Mouse (Mus musculus): ENCODE measurements at regions not wholly inside any gene's neighbourhood (a gene's known extent, or its start where the extent isn't known, plus 50 kb on each side); places are given as distances from the start of the nearest gene placed in this dataset.
A peak's percentile ranks its signal among the peaks of the same experiment; 100 is the strongest.

GRCm38 (mm10) chr10:51176692-51177091, 282.1 kb downstream of the Sim1 start:
- 72% methylated on average over 3 of the region's 3 CpGs for WGBS
- Histone ChIP-seq H3K27ac (ENCODE audit: low read depth, low read length) (no peak overlapping the region), H3K4me2 (ENCODE audit: low read depth, low read length) (no peak overlapping the region), H3K4me3 (ENCODE audit: low read depth, low read length) (no peak overlapping the region), H3K36me3 (ENCODE audit: control insufficient read depth, insufficient read depth, low read length) (no peaks in the 10 kb centered on the region), H3K27me3 (ENCODE audit: control insufficient read depth, insufficient read depth, low read length) (no peaks in the 10 kb centered on the region), H3K9me3 (ENCODE audit: control insufficient read depth, low read length) (no peaks in the 10 kb centered on the region), H3K4me1 (ENCODE audit: control insufficient read depth, insufficient read depth, low read length) (no peaks in the 10 kb centered on the region), H3K9ac (replicated peaks; ENCODE audit: low read depth, low read length) (no peak overlapping the region)
- ATAC-seq (ENCODE audit: low read depth) = no peak

GRCm38 (mm10) chr10:51181752-51182151, 287.2 kb downstream of the Sim1 start:
- no peak overlapping the region for H3K9ac ChIP-seq (replicated peaks; ENCODE audit: low read depth, low read length)
- no peaks in the 10 kb centered on the region for H3K27me3 ChIP-seq (ENCODE audit: control insufficient read depth, insufficient read depth, low read length)
- H3K4me2 ChIP-seq (ENCODE audit: low read depth, low read length) = no peak overlapping the region
- H3K27ac ChIP-seq (ENCODE audit: low read depth, low read length) = no peak overlapping the region
- no peaks in the 10 kb centered on the region for H3K9me3 ChIP-seq (ENCODE audit: control insufficient read depth, low read length)
- WGBS = 91% methylated on average over 2 of the region's 2 CpGs
- H3K4me1 ChIP-seq (ENCODE audit: control insufficient read depth, insufficient read depth, low read length) = no peaks in the 10 kb centered on the region
- H3K36me3 ChIP-seq (ENCODE audit: control insufficient read depth, insufficient read depth, low read length) = no peaks in the 10 kb centered on the region
- H3K4me3 ChIP-seq (ENCODE audit: low read depth, low read length) = no peak overlapping the region
- no peak for ATAC-seq (ENCODE audit: low read depth)

- H3K9ac ChIP-seq (replicated peaks; ENCODE audit: low read depth, low read length) = no peak overlapping the region
- 33% methylated on average over 5 of the region's 5 CpGs for WGBS
- no peaks in the 10 kb centered on the region for H3K4me1 ChIP-seq (ENCODE audit: control insufficient read depth, insufficient read depth, low read length)
- H3K9me3 ChIP-seq (ENCODE audit: control insufficient read depth, low read length) = no peaks in the 10 kb centered on the region
- no peaks in the 10 kb centered on the region for H3K36me3 ChIP-seq (ENCODE audit: control insufficient read depth, insufficient read depth, low read length)
- ATAC-seq (ENCODE audit: low read depth) = peak; percentile 87
- H3K27ac ChIP-seq (ENCODE audit: low read depth, low read length) = no peak overlapping the region
- H3K27me3 ChIP-seq (ENCODE audit: control insufficient read depth, insufficient read depth, low read length) = no peaks in the 10 kb centered on the region
- no peak overlapping the region for H3K4me3 ChIP-seq (ENCODE audit: low read depth, low read length)
- H3K4me2 ChIP-seq (ENCODE audit: low read depth, low read length) = no peak overlapping the region
These were observed 288.9 kb upstream of the Gm49339 start for GRCm38 (mm10) chr10:51191407-51192059.

- whole genome bisulfite sequencing = 85% methylated on average over 4 of the region's 4 CpGs
- Histone ChIP-seq H3K9ac (replicated peaks; ENCODE audit: low read depth, low read length) (no peak overlapping the region), H3K4me1 (ENCODE audit: control insufficient read depth, insufficient read depth, low read length) (no peaks in the 10 kb centered on the region), H3K27ac (ENCODE audit: low read depth, low read length) (no peak overlapping the region), H3K4me3 (ENCODE audit: low read depth, low read length) (no peak overlapping the region), H3K9me3 (ENCODE audit: control insufficient read depth, low read length) (no peaks in the 10 kb centered on the region), H3K4me2 (ENCODE audit: low read depth, low read length) (no peak overlapping the region), H3K27me3 (ENCODE audit: control insufficient read depth, insufficient read depth, low read length) (no peaks in the 10 kb centered on the region), H3K36me3 (ENCODE audit: control insufficient read depth, insufficient read depth, low read length) (no peaks in the 10 kb centered on the region)
- ATAC-seq (ENCODE audit: low read depth) = no peak
These were observed 260.9 kb upstream of the Gm49339 start for GRCm38 (mm10) chr10:51219481-51219880.

GRCm38 (mm10) chr10:51233592-51233991, 246.8 kb upstream of the Gm49339 start:
- no peak overlapping the region for H3K9ac ChIP-seq (replicated peaks; ENCODE audit: low read depth, low read length)
- no peaks in the 10 kb centered on the region for H3K27me3 ChIP-seq (ENCODE audit: control insufficient read depth, insufficient read depth, low read length)
- 77% methylated on average over 2 of the region's 2 CpGs for WGBS
- H3K9me3 ChIP-seq (ENCODE audit: control insufficient read depth, low read length) = no peaks in the 10 kb centered on the region
- no peak for ATAC-seq (ENCODE audit: low read depth)
- no peak overlapping the region for H3K4me2 ChIP-seq (ENCODE audit: low read depth, low read length)
- no peak overlapping the region for H3K27ac ChIP-seq (ENCODE audit: low read depth, low read length)
- H3K4me3 ChIP-seq (ENCODE audit: low read depth, low read length) = no peak overlapping the region
- no peaks in the 10 kb centered on the region for H3K4me1 ChIP-seq (ENCODE audit: control insufficient read depth, insufficient read depth, low read length)
- no peaks in the 10 kb centered on the region for H3K36me3 ChIP-seq (ENCODE audit: control insufficient read depth, insufficient read depth, low read length)

GRCm38 (mm10) chr10:51235586-51236575, 244.5 kb upstream of the Gm49339 start:
- no peak overlapping the region for H3K9ac ChIP-seq (replicated peaks; ENCODE audit: low read depth, low read length)
- peak; percentile 75 for ATAC-seq (ENCODE audit: low read depth)
- H3K4me2 ChIP-seq (ENCODE audit: low read depth, low read length) = no peak overlapping the region
- no peaks in the 10 kb centered on the region for H3K36me3 ChIP-seq (ENCODE audit: control insufficient read depth, insufficient read depth, low read length)
- WGBS = 26% methylated on average over 10 of the region's 10 CpGs
- no peaks in the 10 kb centered on the region for H3K9me3 ChIP-seq (ENCODE audit: control insufficient read depth, low read length)
- H3K27me3 ChIP-seq (ENCODE audit: control insufficient read depth, insufficient read depth, low read length) = no peaks in the 10 kb centered on the region
- no peak overlapping the region for H3K4me3 ChIP-seq (ENCODE audit: low read depth, low read length)
- no peaks in the 10 kb centered on the region for H3K4me1 ChIP-seq (ENCODE audit: control insufficient read depth, insufficient read depth, low read length)
- H3K27ac ChIP-seq (ENCODE audit: low read depth, low read length) = no peak overlapping the region

- H3K4me2 ChIP-seq (ENCODE audit: low read depth, low read length) = no peak overlapping the region
- no peaks in the 10 kb centered on the region for H3K36me3 ChIP-seq (ENCODE audit: control insufficient read depth, insufficient read depth, low read length)
- H3K27ac ChIP-seq (ENCODE audit: low read depth, low read length) = no peak overlapping the region
- no peak overlapping the region for H3K9ac ChIP-seq (replicated peaks; ENCODE audit: low read depth, low read length)
- no peaks in the 10 kb centered on the region for H3K9me3 ChIP-seq (ENCODE audit: control insufficient read depth, low read length)
- no peak overlapping the region for H3K4me3 ChIP-seq (ENCODE audit: low read depth, low read length)
- ATAC-seq (ENCODE audit: low read depth) = no peak
- no peaks in the 10 kb centered on the region for H3K4me1 ChIP-seq (ENCODE audit: control insufficient read depth, insufficient read depth, low read length)
- H3K27me3 ChIP-seq (ENCODE audit: control insufficient read depth, insufficient read depth, low read length) = no peaks in the 10 kb centered on the region
These were observed 242.3 kb upstream of the Gm49339 start for GRCm38 (mm10) chr10:51238103-51238502.

- Histone ChIP-seq H3K4me3 (ENCODE audit: low read depth, low read length) (no peak overlapping the region), H3K27me3 (ENCODE audit: control insufficient read depth, insufficient read depth, low read length) (no peaks in the 10 kb centered on the region), H3K9ac (replicated peaks; ENCODE audit: low read depth, low read length) (no peak overlapping the region), H3K9me3 (ENCODE audit: control insufficient read depth, low read length) (no peaks in the 10 kb centered on the region), H3K36me3 (ENCODE audit: control insufficient read depth, insufficient read depth, low read length) (no peaks in the 10 kb centered on the region), H3K27ac (ENCODE audit: low read depth, low read length) (no peak overlapping the region), H3K4me2 (ENCODE audit: low read depth, low read length) (no peak overlapping the region), H3K4me1 (ENCODE audit: control insufficient read depth, insufficient read depth, low read length) (no peaks in the 10 kb centered on the region)
- 91% methylated on average over 1 of the region's 1 CpGs for WGBS
- ATAC-seq (ENCODE audit: low read depth) = no peak
These were observed 227.0 kb upstream of the Gm49339 start for GRCm38 (mm10) chr10:51253439-51253838.

GRCm38 (mm10) chr10:51257587-51258049, 222.8 kb upstream of the Gm49339 start:
- 3% methylated on average over 4 of the region's 4 CpGs for WGBS
- H3K27me3 ChIP-seq (ENCODE audit: control insufficient read depth, insufficient read depth, low read length) = no peaks in the 10 kb centered on the region
- H3K4me3 ChIP-seq (ENCODE audit: low read depth, low read length) = no peak overlapping the region
- no peak overlapping the region for H3K4me2 ChIP-seq (ENCODE audit: low read depth, low read length)
- no peak for ATAC-seq (ENCODE audit: low read depth)
- H3K9ac ChIP-seq (replicated peaks; ENCODE audit: low read depth, low read length) = no peak overlapping the region
- H3K27ac ChIP-seq (ENCODE audit: low read depth, low read length) = no peak overlapping the region
- no peaks in the 10 kb centered on the region for H3K4me1 ChIP-seq (ENCODE audit: control insufficient read depth, insufficient read depth, low read length)
- H3K9me3 ChIP-seq (ENCODE audit: control insufficient read depth, low read length) = no peaks in the 10 kb centered on the region
- H3K36me3 ChIP-seq (ENCODE audit: control insufficient read depth, insufficient read depth, low read length) = no peaks in the 10 kb centered on the region

Measured in neural tube, embryonic 14.5 days (tissue).